Mouse (Mus musculus): ENCODE measurements around the gene G6pc3. TPM values are rescaled to one million over a fixed set of nuclear protein-coding genes. Genes with fewer than 3 reads are reported as not detected.

Gene G6pc3
- polyA plus RNA-seq, 1 experiment from 2014 or later, result 42.3 TPM

- no peaks in the 10 kb centered on the region for H3K9me3 ChIP-seq (ENCODE audit: control insufficient read depth, low read length)
- peaks cover 99% of the 10 kb centered on the region for H3K36me3 ChIP-seq (replicated peaks; ENCODE audit: control insufficient read depth, insufficient read depth)
- no peaks in the 10 kb centered on the region for H3K4me1 ChIP-seq (replicated peaks; ENCODE audit: control insufficient read depth, insufficient read depth, low read length)
- H3K4me3 ChIP-seq (replicated peaks; ENCODE audit: low read length), result no peak overlapping the region
- DNase-seq (ENCODE audit: low spot score) (no peak), ATAC-seq (ENCODE audit: low FRiP score) (no peak)
- H3K27me3 ChIP-seq (ENCODE audit: control insufficient read depth, insufficient read depth, low read length), result no peaks in the 10 kb centered on the region
- H3K4me2 ChIP-seq (replicated peaks), result no peak overlapping the region
- no peak overlapping the region for H3K27ac ChIP-seq
- no peak overlapping the region for H3K9ac ChIP-seq
- 92% methylated on average over 9 of the region's 9 CpGs for WGBS
Observed at GRCm38 (mm10) chr11:102199856-102200255, 10.4 kb downstream of the G6pc3 start.

GRCm38 (mm10) chr11:102201408-102201821 is 12.0 kb downstream of the G6pc3 start:
- 76% methylated on average over 12 of the region's 12 CpGs for WGBS
- Histone ChIP-seq H3K27ac (no peak overlapping the region), H3K9ac (no peak overlapping the region), H3K4me2 (replicated peaks) (no peak overlapping the region), H3K9me3 (ENCODE audit: control insufficient read depth, low read length) (no peaks in the 10 kb centered on the region), H3K4me1 (replicated peaks; ENCODE audit: control insufficient read depth, insufficient read depth, low read length) (no peaks in the 10 kb centered on the region), H3K36me3 (replicated peaks; ENCODE audit: control insufficient read depth, insufficient read depth) (peaks cover 99% of the 10 kb centered on the region), H3K4me3 (replicated peaks; ENCODE audit: low read length) (no peak overlapping the region), H3K27me3 (ENCODE audit: control insufficient read depth, insufficient read depth, low read length) (no peaks in the 10 kb centered on the region)
- DNase-seq (ENCODE audit: low spot score) (no peak), ATAC-seq (ENCODE audit: low FRiP score) (no peak)

GRCm38 (mm10) chr11:102206481-102206880 is 17.1 kb downstream of the G6pc3 start:
- H3K4me1 ChIP-seq (replicated peaks; ENCODE audit: control insufficient read depth, insufficient read depth, low read length), result peaks cover 16% of the 10 kb centered on the region
- no peaks in the 10 kb centered on the region for H3K9me3 ChIP-seq (ENCODE audit: control insufficient read depth, low read length)
- 56% methylated on average over 28 of the region's 30 CpGs for WGBS
- no peaks in the 10 kb centered on the region for H3K27me3 ChIP-seq (ENCODE audit: control insufficient read depth, insufficient read depth, low read length)
- H3K27ac ChIP-seq, result no peak overlapping the region
- no peak for DNase-seq (ENCODE audit: low spot score)
- ATAC-seq (ENCODE audit: low FRiP score), result no peak
- H3K4me3 ChIP-seq (replicated peaks; ENCODE audit: low read length), result no peak overlapping the region
- H3K9ac ChIP-seq, result no peak overlapping the region
- H3K4me2 ChIP-seq (replicated peaks), result no peak overlapping the region
- H3K36me3 ChIP-seq (replicated peaks; ENCODE audit: control insufficient read depth, insufficient read depth), result peaks cover 52% of the 10 kb centered on the region

- no peak for ATAC-seq (ENCODE audit: low FRiP score)
- H3K4me1 ChIP-seq (replicated peaks; ENCODE audit: control insufficient read depth, insufficient read depth, low read length), result peaks cover 16% of the 10 kb centered on the region
- H3K27me3 ChIP-seq (ENCODE audit: control insufficient read depth, insufficient read depth, low read length), result no peaks in the 10 kb centered on the region
- WGBS, result 18% methylated on average over 11 of the region's 11 CpGs
- no peak for DNase-seq (ENCODE audit: low spot score)
- no peaks in the 10 kb centered on the region for H3K9me3 ChIP-seq (ENCODE audit: control insufficient read depth, low read length)
- H3K36me3 ChIP-seq (replicated peaks; ENCODE audit: control insufficient read depth, insufficient read depth), result peaks cover 43% of the 10 kb centered on the region
- no peak overlapping the region for H3K4me3 ChIP-seq (replicated peaks; ENCODE audit: low read length)
- H3K4me2 ChIP-seq (replicated peaks), result peak overlapping the region; percentile 10; the same call in 1 of the 2 replicates
- H3K9ac ChIP-seq, result no peak overlapping the region
- peak overlapping the region; percentile 1; the same call in 1 of the 2 replicates for H3K27ac ChIP-seq
Observed at GRCm38 (mm10) chr11:102207825-102208777, 18.7 kb downstream of the G6pc3 start.

GRCm38 (mm10) chr11:102208846-102209245 is 19.4 kb downstream of the G6pc3 start:
- 15% methylated on average over 4 of the region's 4 CpGs for WGBS
- Histone ChIP-seq H3K36me3 (replicated peaks; ENCODE audit: control insufficient read depth, insufficient read depth) (peaks cover 39% of the 10 kb centered on the region), H3K27me3 (ENCODE audit: control insufficient read depth, insufficient read depth, low read length) (no peaks in the 10 kb centered on the region), H3K4me2 (replicated peaks) (no peak overlapping the region), H3K4me3 (replicated peaks; ENCODE audit: low read length) (no peak overlapping the region), H3K9me3 (ENCODE audit: control insufficient read depth, low read length) (no peaks in the 10 kb centered on the region), H3K27ac (peak overlapping the region; percentile 9; the same call in 1 of the 2 replicates), H3K9ac (no peak overlapping the region; the same call in 1 of the 2 replicates), H3K4me1 (replicated peaks; ENCODE audit: control insufficient read depth, insufficient read depth, low read length) (peaks cover 16% of the 10 kb centered on the region)
- no peak for DNase-seq (ENCODE audit: low spot score)
- ATAC-seq (ENCODE audit: low FRiP score), result no peak

- no peaks in the 10 kb centered on the region for H3K27me3 ChIP-seq (ENCODE audit: control insufficient read depth, insufficient read depth, low read length)
- ATAC-seq (ENCODE audit: low FRiP score) (no peak), DNase-seq (ENCODE audit: low spot score) (no peak)
- H3K4me3 ChIP-seq (replicated peaks; ENCODE audit: low read length), result no peak overlapping the region
- peaks cover 30% of the 10 kb centered on the region for H3K36me3 ChIP-seq (replicated peaks; ENCODE audit: control insufficient read depth, insufficient read depth)
- H3K9me3 ChIP-seq (ENCODE audit: control insufficient read depth, low read length), result no peaks in the 10 kb centered on the region
- H3K27ac ChIP-seq, result no peak overlapping the region
- WGBS, result 16% methylated on average over 2 of the region's 2 CpGs
- no peak overlapping the region for H3K9ac ChIP-seq
- peaks cover 16% of the 10 kb centered on the region for H3K4me1 ChIP-seq (replicated peaks; ENCODE audit: control insufficient read depth, insufficient read depth, low read length)
- no peak overlapping the region for H3K4me2 ChIP-seq (replicated peaks)
Observed at GRCm38 (mm10) chr11:102209742-102210141, 20.3 kb downstream of the G6pc3 start.

GRCm38 (mm10) chr11:102210185-102210584 is 20.8 kb downstream of the G6pc3 start:
- WGBS, result 74% methylated on average over 3 of the region's 3 CpGs
- H3K36me3 ChIP-seq (replicated peaks; ENCODE audit: control insufficient read depth, insufficient read depth), result peaks cover 25% of the 10 kb centered on the region
- H3K4me1 ChIP-seq (replicated peaks; ENCODE audit: control insufficient read depth, insufficient read depth, low read length), result peaks cover 16% of the 10 kb centered on the region
- H3K4me2 ChIP-seq (replicated peaks), result no peak overlapping the region
- H3K9me3 ChIP-seq (ENCODE audit: control insufficient read depth, low read length), result no peaks in the 10 kb centered on the region
- no peaks in the 10 kb centered on the region for H3K27me3 ChIP-seq (ENCODE audit: control insufficient read depth, insufficient read depth, low read length)
- ATAC-seq (ENCODE audit: low FRiP score) (no peak), DNase-seq (ENCODE audit: low spot score) (no peak)
- H3K4me3 ChIP-seq (replicated peaks; ENCODE audit: low read length), result no peak overlapping the region
- H3K27ac ChIP-seq, result no peak overlapping the region
- no peak overlapping the region for H3K9ac ChIP-seq

- Histone ChIP-seq H3K4me3 (replicated peaks; ENCODE audit: low read length) (no peak overlapping the region), H3K9ac (no peak overlapping the region), H3K4me2 (replicated peaks) (no peak overlapping the region), H3K27ac (no peak overlapping the region), H3K4me1 (replicated peaks; ENCODE audit: control insufficient read depth, insufficient read depth, low read length) (peaks cover 24% of the 10 kb centered on the region), H3K27me3 (ENCODE audit: control insufficient read depth, insufficient read depth, low read length) (no peaks in the 10 kb centered on the region), H3K9me3 (ENCODE audit: control insufficient read depth, low read length) (no peaks in the 10 kb centered on the region), H3K36me3 (replicated peaks; ENCODE audit: control insufficient read depth, insufficient read depth) (peaks cover 17% of the 10 kb centered on the region)
- WGBS, result 70% methylated on average over 5 of the region's 5 CpGs
- ATAC-seq (ENCODE audit: low FRiP score) (no peak), DNase-seq (ENCODE audit: low spot score) (no peak)
Observed at GRCm38 (mm10) chr11:102211011-102211410, 21.6 kb downstream of the G6pc3 start.

GRCm38 (mm10) chr11:102211936-102212341 is 22.5 kb downstream of the G6pc3 start:
- H3K9ac ChIP-seq, result no peak overlapping the region

More at GRCm38 (mm10) chr11:102211936-102212341, 22.5 kb downstream of the G6pc3 start:
- Histone ChIP-seq H3K4me1 (replicated peaks; ENCODE audit: control insufficient read depth, insufficient read depth, low read length) (peaks cover 27% of the 10 kb centered on the region), H3K4me2 (replicated peaks) (no peak overlapping the region), H3K9me3 (ENCODE audit: control insufficient read depth, low read length) (no peaks in the 10 kb centered on the region), H3K4me3 (replicated peaks; ENCODE audit: low read length) (no peak overlapping the region), H3K27ac (no peak overlapping the region), H3K27me3 (ENCODE audit: control insufficient read depth, insufficient read depth, low read length) (no peaks in the 10 kb centered on the region), H3K36me3 (replicated peaks; ENCODE audit: control insufficient read depth, insufficient read depth) (peaks cover 10% of the 10 kb centered on the region)
- DNase-seq (ENCODE audit: low spot score) (no peak), ATAC-seq (ENCODE audit: low FRiP score) (no peak)
- WGBS, result 63% methylated on average over 18 of the region's 18 CpGs

All from hindbrain, embryonic 14.5 days (tissue).